Mouse (Mus musculus) limb, embryonic 12.5 days (tissue): ENCODE data around the gene Slc35f1. TPM values are rescaled to one million over a fixed set of nuclear protein-coding genes. Genes with fewer than 3 reads are reported as not detected.
A peak's percentile ranks its signal among the peaks of the same experiment; 100 is the strongest.

Experiments used
- ATAC-seq: fragments of 200-750 bp; cut with Nextera tagmentation; 2 replicates; pipeline ENCODE4 v1.8.0; 2017; ENCODE audit warnings: low read depth, moderate TSS enrichment; ENCODE audit not compliant: insufficient number of reproducible peaks, insufficient read depth, low FRiP score, low TSS enrichment
- H3K27ac ChIP-seq: fragments of 300-500 bp; sonication (generic); 2 replicates; pipeline ENCODE4 v1.5.1; 2016; ENCODE audit warnings: mild to moderate bottlenecking, moderate library complexity
- H3K27me3 ChIP-seq: fragments of 300-500 bp; sonication (generic); 2 replicates; pipeline ENCODE4 v1.6.1; 2016; ENCODE audit warnings: mild to moderate bottlenecking, moderate library complexity
- H3K36me3 ChIP-seq: fragments of 300-500 bp; sonication (generic); 2 replicates; pipeline ENCODE4 v1.6.1; 2016; ENCODE audit warnings: mild to moderate bottlenecking, moderate library complexity
- H3K4me1 ChIP-seq: fragments of 300-500 bp; sonication (generic); replicated peaks from 2 replicates; pipeline ENCODE4 v1.6.1; 2016
- H3K4me2 ChIP-seq: fragments of 300-500 bp; sonication (generic); 2 replicates; pipeline ENCODE4 v1.6.1; 2016; ENCODE audit warnings: mild to moderate bottlenecking, moderate library complexity
- H3K4me3 ChIP-seq: fragments of 300-500 bp; sonication (generic); replicated peaks from 2 replicates; pipeline ENCODE4 v1.5.1; 2016; ENCODE audit warnings: mild to moderate bottlenecking
- H3K9ac ChIP-seq: fragments of 300-500 bp; sonication (generic); replicated peaks from 2 replicates; pipeline ENCODE4 v1.6.1; 2016; ENCODE audit warnings: mild to moderate bottlenecking, moderate library complexity
- H3K9me3 ChIP-seq: fragments of 300-500 bp; sonication (generic); 2 replicates; pipeline ENCODE4 v1.6.1; 2016; ENCODE audit warnings: mild to moderate bottlenecking, moderate library complexity
- WGBS: fragments of 180-500 bp; shearing (Covaris S2); methylation state at CpG from one replicate; pipeline ENCODE4 v1.1.7; 2016; 5-methylcytosine and 5-hydroxymethylcytosine counted together
- polyA plus RNA-seq: library from polyadenylated mRNA; unstranded; fragments of >200 nt; fragmentation: Nextera tagmentation; extraction: Ambion mirVana; gene quantifications from 2 replicates; pipeline ENCODE4 v1.2.1, GENCODE M21; 2016

Gene Slc35f1
- polyA plus RNA-seq, 1 experiment from 2014 or later, result 3.3 TPM

- no peaks in the 10 kb centered on the region for H3K36me3 ChIP-seq
- H3K4me1 ChIP-seq, result no peaks in the 10 kb centered on the region
- no peak overlapping the region for H3K27ac ChIP-seq
- no peak overlapping the region for H3K4me2 ChIP-seq
- no peaks in the 10 kb centered on the region for H3K9me3 ChIP-seq
- no peak overlapping the region for H3K4me3 ChIP-seq
- no peak overlapping the region for H3K9ac ChIP-seq
- no peak for ATAC-seq
- 77% methylated on average over 5 of the region's 5 CpGs for WGBS
- no peaks in the 10 kb centered on the region for H3K27me3 ChIP-seq
Observed at GRCm38 (mm10) chr10:52726674-52727073, 36.3 kb downstream of the Slc35f1 start.

- H3K9ac ChIP-seq, result no peak overlapping the region
- no peaks in the 10 kb centered on the region for H3K27me3 ChIP-seq
- H3K4me2 ChIP-seq, result peak overlapping the region; percentile 25; the same call in 1 of the 2 replicates
- H3K27ac ChIP-seq, result no peak overlapping the region
- 21% methylated on average over 10 of the region's 10 CpGs for WGBS
- H3K4me3 ChIP-seq, result no peak overlapping the region
- H3K4me1 ChIP-seq, result peaks cover 7% of the 10 kb centered on the region
- no peaks in the 10 kb centered on the region for H3K9me3 ChIP-seq
- peak; percentile 88 for ATAC-seq
- no peaks in the 10 kb centered on the region for H3K36me3 ChIP-seq
Observed at GRCm38 (mm10) chr10:52742671-52743379, 52.5 kb downstream of the Slc35f1 start.

GRCm38 (mm10) chr10:52743831-52744230 is 53.5 kb downstream of the Slc35f1 start:
- WGBS, result 87% methylated on average over 3 of the region's 3 CpGs

GRCm38 (mm10) chr10:52748028-52748597 is 57.8 kb downstream of the Slc35f1 start:
- H3K9ac ChIP-seq, result no peak overlapping the region
- no peaks in the 10 kb centered on the region for H3K9me3 ChIP-seq
- H3K4me1 ChIP-seq, result no peaks in the 10 kb centered on the region
- no peaks in the 10 kb centered on the region for H3K27me3 ChIP-seq
- 87% methylated on average over 4 of the region's 4 CpGs for WGBS
- no peaks in the 10 kb centered on the region for H3K36me3 ChIP-seq
- H3K27ac ChIP-seq, result no peak overlapping the region
- ATAC-seq, result no peak
- H3K4me2 ChIP-seq, result no peak overlapping the region
- no peak overlapping the region for H3K4me3 ChIP-seq

More at GRCm38 (mm10) chr10:52743831-52744230, 53.5 kb downstream of the Slc35f1 start:
- no peak overlapping the region for H3K9ac ChIP-seq
- H3K4me2 ChIP-seq, result no peak overlapping the region
- no peak for ATAC-seq
- no peaks in the 10 kb centered on the region for H3K27me3 ChIP-seq
- H3K9me3 ChIP-seq, result no peaks in the 10 kb centered on the region
- H3K4me1 ChIP-seq, result peaks cover 7% of the 10 kb centered on the region
- no peak overlapping the region for H3K27ac ChIP-seq
- H3K4me3 ChIP-seq, result no peak overlapping the region
- no peaks in the 10 kb centered on the region for H3K36me3 ChIP-seq

DNA sequence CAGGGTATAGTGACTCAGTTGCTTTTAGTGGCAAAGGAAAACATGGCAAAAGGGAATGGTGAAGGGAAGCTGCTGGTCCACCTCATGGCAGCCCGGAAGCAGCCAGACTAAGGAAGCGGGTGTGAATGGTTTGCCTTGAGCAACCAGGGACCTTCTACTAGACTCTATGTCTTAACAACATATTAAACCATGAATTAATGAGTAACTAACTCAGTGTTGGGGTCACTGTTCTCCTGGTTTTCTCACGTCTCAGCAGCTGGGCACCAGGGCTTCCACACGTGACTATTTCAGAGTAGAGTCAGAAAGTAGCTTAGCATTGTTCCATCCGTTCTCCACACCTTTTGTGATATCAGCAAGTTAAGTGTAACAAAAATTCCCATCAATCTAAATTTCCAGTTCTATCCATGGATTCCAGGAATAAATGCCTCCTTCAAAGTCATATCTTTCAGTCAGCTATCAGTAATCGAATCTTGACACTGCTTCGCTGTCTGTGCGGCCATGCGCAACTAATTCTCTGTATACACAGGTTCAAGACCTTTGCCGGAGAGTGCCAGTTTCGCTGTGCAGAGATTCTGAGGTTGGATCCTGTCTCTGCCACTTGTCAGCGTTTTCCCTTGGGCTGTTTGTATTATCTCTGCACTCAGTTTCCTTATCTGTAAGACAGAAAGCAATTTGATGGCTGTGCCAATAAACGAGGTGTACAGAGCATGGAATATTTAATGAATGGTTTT is 65.8 kb downstream of the Slc35f1 start:
- H3K27me3 ChIP-seq, result no peaks in the 10 kb centered on the region
- no peaks in the 10 kb centered on the region for H3K4me1 ChIP-seq
- no peak overlapping the region for H3K4me3 ChIP-seq
- H3K27ac ChIP-seq, result no peak overlapping the region
- H3K36me3 ChIP-seq, result no peaks in the 10 kb centered on the region
- H3K9me3 ChIP-seq, result no peaks in the 10 kb centered on the region
- WGBS, result 87% methylated on average over 13 of the region's 13 CpGs
- H3K9ac ChIP-seq, result no peak overlapping the region
- no peak overlapping the region for H3K4me2 ChIP-seq
- ATAC-seq, result no peak

GRCm38 (mm10) chr10:52757496-52758260 is 67.3 kb downstream of the Slc35f1 start:
- no peak overlapping the region for H3K9ac ChIP-seq
- WGBS, result 91% methylated on average over 4 of the region's 4 CpGs
- H3K27me3 ChIP-seq, result no peaks in the 10 kb centered on the region
- H3K4me3 ChIP-seq, result no peak overlapping the region
- H3K27ac ChIP-seq, result no peak overlapping the region
- H3K4me2 ChIP-seq, result no peak overlapping the region
- no peak for ATAC-seq
- no peaks in the 10 kb centered on the region for H3K36me3 ChIP-seq
- H3K4me1 ChIP-seq, result no peaks in the 10 kb centered on the region
- H3K9me3 ChIP-seq, result no peaks in the 10 kb centered on the region

- 0 out of 2 replicates have a peak, but pooled peaks have one; percentile 31 for ATAC-seq
- 25% methylated on average over 4 of the region's 4 CpGs for WGBS
- Histone ChIP-seq H3K9ac (no peak overlapping the region), H3K27me3 (no peaks in the 10 kb centered on the region), H3K4me3 (no peak overlapping the region), H3K4me2 (no peak overlapping the region), H3K4me1 (no peaks in the 10 kb centered on the region), H3K9me3 (no peaks in the 10 kb centered on the region), H3K36me3 (no peaks in the 10 kb centered on the region), H3K27ac (no peak overlapping the region)
Observed at GRCm38 (mm10) chr10:52758589-52758988, 68.3 kb downstream of the Slc35f1 start.

- H3K27ac ChIP-seq, result no peak overlapping the region
- WGBS, result 79% methylated on average over 1 of the region's 1 CpGs
- no peak overlapping the region for H3K4me3 ChIP-seq
- H3K9me3 ChIP-seq, result no peaks in the 10 kb centered on the region
- H3K4me2 ChIP-seq, result no peak overlapping the region
- no peaks in the 10 kb centered on the region for H3K4me1 ChIP-seq
- no peaks in the 10 kb centered on the region for H3K36me3 ChIP-seq
- H3K27me3 ChIP-seq, result no peaks in the 10 kb centered on the region
- no peak for ATAC-seq
- H3K9ac ChIP-seq, result no peak overlapping the region
Observed at GRCm38 (mm10) chr10:52760527-52760926, 70.2 kb downstream of the Slc35f1 start.

DNA sequence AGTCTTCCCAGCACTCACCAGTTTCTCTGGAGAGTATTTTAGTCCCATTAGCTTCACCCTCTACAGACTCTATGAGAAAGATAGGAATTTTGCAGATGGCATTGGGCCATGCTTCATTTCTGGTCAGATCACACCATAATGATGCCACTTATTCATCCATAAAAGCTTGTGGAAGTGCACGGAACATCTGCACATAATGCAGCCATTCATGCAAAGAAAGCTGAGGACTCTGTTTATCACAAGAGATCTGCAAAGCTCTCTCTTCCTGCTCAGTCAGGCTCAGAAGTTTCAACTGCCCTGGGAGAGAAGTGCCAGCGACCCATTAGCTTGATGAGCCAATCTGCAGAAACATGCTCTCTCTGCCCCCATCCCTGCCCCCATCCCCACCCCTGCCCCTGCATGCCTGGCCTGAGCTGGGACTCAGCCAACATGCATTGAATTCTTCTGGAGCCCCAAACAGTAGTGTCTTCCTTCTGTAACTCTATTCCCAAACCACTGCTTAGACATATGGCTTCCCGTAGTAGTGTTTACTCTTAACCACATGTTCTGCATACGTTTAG is 89.7 kb downstream of the Slc35f1 start:
- no peaks in the 10 kb centered on the region for H3K9me3 ChIP-seq
- H3K4me2 ChIP-seq, result no peak overlapping the region
- no peaks in the 10 kb centered on the region for H3K4me1 ChIP-seq
- H3K9ac ChIP-seq, result no peak overlapping the region
- H3K27me3 ChIP-seq, result no peaks in the 10 kb centered on the region
- H3K4me3 ChIP-seq, result no peak overlapping the region
- no peak overlapping the region for H3K27ac ChIP-seq
- ATAC-seq, result no peak
- no peaks in the 10 kb centered on the region for H3K36me3 ChIP-seq
- 70% methylated on average over 4 of the region's 4 CpGs for WGBS

GRCm38 (mm10) chr10:52787075-52787474 is 96.7 kb downstream of the Slc35f1 start:
- no peaks in the 10 kb centered on the region for H3K27me3 ChIP-seq
- no peak for ATAC-seq
- 72% methylated on average over 2 of the region's 2 CpGs for WGBS
- no peak overlapping the region for H3K4me3 ChIP-seq
- no peak overlapping the region for H3K27ac ChIP-seq
- no peaks in the 10 kb centered on the region for H3K36me3 ChIP-seq
- H3K4me2 ChIP-seq, result no peak overlapping the region
- H3K9me3 ChIP-seq, result no peaks in the 10 kb centered on the region
- no peak overlapping the region for H3K9ac ChIP-seq
- H3K4me1 ChIP-seq, result no peaks in the 10 kb centered on the region

GRCm38 (mm10) chr10:52791560-52791959 is 101.2 kb downstream of the Slc35f1 start:
- H3K9ac ChIP-seq, result no peak overlapping the region
- H3K27ac ChIP-seq, result no peak overlapping the region
- no peak overlapping the region for H3K4me3 ChIP-seq
- H3K4me2 ChIP-seq, result no peak overlapping the region
- H3K36me3 ChIP-seq, result no peaks in the 10 kb centered on the region
- no peak for ATAC-seq
- no peaks in the 10 kb centered on the region for H3K4me1 ChIP-seq
- H3K27me3 ChIP-seq, result no peaks in the 10 kb centered on the region
- WGBS, result 80% methylated on average over 6 of the region's 6 CpGs
- H3K9me3 ChIP-seq, result no peaks in the 10 kb centered on the region
